Mouse (Mus musculus) spleen, postnatal 14 days (tissue): ENCODE results near the gene Cldn15.

Experiments
- DNase-seq, 2 experiments: peaks; one replicate each; pipeline ENCODE4 v3.0.0; 2021 to 2022; ENCODE audit warnings: low spot score in 2 of 2

Cldn15 gene

DNA sequence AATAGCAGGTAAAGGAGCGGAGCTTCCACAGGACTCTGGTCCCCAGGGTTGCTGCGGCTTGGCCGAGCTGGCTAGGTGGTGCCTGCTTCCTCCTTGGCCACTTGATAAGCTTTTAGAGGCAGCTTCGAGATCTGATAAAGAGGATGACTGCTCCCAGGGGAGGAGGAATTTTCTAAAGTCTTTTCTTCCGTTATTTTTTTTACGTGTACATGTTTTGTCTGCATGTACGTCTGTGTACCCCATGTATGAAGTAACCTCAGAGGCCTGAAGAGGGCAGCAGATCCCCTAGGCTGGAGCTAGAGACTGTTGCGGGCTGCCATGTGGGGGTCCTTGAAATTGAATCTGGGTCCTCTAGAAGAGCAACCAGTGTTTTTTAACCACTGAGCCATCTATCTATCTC, 14.6 kb downstream of the Cldn15 start:
- no peak for DNase-seq

DNA sequence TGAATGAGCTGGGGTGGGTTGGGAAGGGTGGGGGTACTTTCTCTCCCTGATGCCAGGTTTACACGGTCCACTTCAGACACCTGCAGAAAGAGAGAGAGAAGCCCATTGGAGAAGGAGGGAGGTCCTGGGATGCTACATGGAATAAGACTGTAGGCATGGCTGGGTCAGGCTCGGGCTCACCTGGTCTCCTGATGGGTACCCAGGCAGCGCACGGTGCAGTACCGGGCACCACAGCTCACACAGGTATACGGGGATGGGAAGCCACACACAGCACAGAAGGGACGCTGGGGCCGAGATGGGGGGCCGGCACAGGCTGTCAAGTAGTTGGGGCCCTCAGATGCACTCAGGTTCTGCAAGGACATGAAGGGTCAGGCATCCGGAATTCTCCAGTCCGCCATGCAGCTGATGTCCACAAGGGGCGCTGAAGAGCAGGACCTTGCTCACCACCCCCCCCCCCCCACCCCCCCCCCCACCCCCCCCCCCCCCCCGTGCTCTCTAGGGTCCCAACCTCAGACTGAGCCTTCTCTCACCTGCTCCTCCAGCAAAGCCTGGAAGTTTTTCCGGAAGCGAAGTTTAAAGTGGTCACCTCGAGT, 16.0 kb downstream of the Cldn15 start:
- peak in 1 of 2 experiments; percentile 46 for DNase-seq

DNA sequence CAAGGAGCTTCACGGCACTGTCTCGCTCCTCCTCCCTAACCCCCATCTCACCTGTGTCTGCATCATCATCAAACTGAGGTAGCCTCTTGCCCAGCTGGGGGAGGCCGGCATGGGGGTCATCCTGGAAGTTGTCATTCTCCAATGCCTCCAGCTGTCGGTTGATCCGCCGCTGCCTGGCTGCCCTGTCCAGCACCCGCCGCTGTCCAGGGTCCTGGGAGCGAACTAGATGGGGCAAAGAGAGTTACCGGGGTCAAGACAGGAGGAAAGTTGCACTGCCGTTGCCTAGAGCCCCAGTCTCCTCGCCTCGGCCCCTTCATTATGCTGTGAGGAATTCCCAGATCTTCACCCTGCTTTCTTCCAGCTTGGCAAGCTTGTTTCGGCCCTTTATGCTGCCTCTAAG, 18.4 kb downstream of the Cldn15 start:
- no peak for DNase-seq

DNA sequence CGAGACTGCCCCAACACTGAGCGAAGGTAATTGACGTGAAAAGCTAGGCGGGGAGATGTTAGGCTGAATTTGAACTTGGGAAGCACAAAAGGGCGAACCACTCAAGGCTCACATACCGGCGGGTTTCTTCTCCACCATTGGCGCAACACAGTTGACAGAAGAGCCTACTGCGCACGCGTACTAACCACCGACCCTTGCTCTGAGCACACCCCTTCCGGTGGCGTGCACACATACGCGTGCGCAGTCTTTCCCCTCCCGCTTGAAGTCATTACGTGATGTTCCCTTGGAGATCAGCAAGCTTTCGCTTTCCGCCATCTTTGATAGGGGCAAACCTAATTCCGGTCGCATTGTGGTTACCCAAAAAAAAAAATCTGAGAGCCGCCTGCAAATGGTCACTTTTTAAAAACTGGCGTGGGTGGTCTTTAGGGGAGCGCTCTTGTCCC, 20.3 kb downstream of the Cldn15 start, which contains the start of gene Plod3:
Gene Plod3, plus strand, starts transcription at position 325 of the 443 bp plus-strand sequence.
- peak; percentile 89 to 93 for DNase-seq

DNA sequence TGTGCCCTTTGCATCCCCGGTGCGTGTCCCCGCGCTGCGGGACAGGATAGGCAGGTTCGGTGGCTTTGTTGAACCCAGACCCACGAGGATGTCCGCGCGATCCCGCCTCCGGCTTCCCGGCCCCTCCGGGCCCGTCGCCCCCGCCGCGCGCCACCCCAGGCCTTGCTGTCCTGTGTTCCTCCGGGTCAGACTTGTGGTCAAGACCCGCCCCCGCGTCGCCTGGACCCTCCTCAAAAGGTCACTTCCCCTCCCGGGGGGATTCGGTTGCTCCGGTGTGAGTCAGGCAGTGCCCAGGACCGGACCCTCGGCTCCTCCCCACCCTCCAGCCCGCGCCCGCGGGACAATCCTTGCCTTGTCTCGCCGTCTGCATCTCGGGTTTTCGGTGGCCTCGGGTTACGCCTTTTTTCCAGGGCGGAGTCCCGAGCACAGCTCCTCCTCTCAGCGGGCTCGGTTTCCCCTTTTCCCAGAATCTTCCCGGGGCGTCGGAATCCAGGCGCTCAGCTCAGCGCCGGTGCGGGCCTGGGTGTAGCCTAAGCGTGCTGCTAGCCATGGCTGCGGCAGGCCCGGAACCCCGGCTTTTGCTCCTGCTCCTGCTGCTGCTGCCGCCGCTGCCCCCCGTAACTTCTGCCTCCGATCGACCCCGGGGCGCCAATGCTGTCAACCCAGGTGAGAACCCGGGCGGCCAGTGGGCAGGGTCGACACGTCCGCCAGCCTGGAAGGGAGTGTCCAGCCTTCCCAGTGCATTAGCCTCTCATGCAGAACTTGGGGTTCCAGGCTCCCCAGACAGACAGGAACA, 20.9 kb downstream of the Cldn15 start:
- DNase-seq, result peak; percentile 45 to 48

DNA sequence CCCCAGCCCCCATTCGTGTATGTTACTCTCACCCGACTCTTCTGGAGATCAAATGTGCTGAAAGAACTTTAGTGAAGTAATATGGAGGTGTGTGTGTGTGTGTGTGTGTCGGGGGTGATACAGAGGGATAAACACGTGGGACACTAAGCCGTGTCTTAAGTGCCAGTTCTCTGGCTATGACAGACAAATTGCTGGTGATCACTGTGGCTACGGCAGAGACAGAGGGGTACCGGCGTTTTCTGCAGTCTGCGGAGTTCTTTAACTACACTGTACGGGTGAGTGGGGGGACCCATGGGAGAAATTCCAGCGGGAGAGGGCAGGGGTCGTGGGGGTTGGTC, 21.5 kb downstream of the Cldn15 start, which contains the start of gene Znhit1:
Gene Znhit1, minus strand, starts transcription at position 88 of the 338 bp plus-strand sequence.
- DNase-seq, result no peak

DNA sequence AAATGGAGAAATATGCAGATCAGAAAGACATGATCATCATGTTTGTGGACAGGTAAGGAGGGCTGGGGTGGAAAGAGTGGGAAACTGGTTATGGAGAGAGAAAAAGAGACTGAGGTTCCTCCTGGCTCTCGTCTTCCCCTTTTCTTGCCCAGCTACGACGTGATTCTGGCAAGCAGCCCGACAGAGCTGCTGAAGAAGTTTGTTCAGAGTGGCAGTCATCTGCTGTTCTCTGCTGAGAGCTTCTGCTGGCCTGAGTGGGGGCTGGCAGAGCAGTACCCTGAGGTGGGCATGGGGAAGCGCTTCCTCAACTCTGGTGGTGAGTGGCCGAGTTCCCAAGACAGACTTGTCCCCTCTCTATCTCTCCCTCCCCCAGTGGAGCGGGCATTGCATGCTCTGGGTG, 22.0 kb downstream of the Cldn15 start:
- no peak for DNase-seq

DNA sequence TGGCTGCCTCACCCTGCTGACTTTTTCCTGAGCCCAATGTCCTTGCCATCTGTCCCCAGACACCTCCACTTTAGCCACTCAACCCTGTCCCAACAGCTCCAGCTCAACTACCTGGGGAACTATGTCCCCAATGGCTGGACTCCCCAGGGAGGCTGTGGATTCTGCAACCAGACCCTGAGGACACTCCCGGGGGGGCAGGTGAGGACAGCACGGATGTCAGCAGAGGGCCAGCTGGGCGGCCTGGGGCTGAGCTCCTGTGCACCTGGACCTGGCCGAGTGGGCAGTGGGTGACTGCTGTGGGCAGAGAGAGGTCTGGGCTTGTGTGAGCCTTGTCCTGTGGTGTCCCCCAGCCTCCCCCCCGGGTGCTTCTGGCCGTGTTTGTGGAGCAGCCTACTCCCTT, 23.4 kb downstream of the Cldn15 start:
- DNase-seq, result no peak

DNA sequence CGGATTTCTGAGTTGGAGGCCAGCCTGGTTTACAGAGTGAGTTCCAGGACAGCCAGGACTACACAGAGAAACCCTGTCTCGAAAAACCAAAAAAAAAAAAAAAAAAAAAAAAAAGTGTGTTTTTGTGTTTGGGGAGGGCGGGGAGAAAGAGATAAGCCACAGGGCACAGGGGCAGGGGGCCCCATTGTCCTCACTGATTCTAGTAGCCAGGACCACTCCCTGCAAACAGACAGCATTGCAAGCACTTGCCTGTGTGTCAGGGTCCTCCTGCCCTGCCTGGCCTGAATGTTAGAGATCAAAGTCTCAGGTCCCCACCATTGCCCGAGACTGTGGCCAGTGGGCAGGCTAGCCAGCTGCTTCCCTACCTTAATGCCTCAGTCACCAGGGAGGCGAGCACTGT, 33.0 kb downstream of the Cldn15 start:
- no peak for DNase-seq

DNA sequence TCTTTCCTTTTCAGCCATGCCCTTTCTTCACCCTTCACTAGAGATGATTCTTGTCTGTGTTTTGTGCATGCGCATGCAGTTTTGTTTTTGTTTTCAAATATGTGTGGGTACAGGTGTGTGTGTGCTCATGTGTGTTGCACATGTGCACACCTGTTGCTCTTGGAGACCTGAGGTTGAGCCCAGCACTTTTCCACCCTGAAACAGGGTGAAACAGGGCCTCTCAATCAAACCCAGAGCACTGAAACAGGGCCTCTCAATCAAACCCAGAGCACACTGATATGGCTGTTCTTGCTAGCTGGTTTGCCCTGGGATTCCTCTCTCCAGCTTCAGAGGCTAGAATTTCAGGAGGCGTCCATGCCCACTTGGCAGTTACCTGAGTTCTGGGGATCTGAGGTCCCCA, 34.2 kb downstream of the Cldn15 start:
- no peak for DNase-seq

DNA sequence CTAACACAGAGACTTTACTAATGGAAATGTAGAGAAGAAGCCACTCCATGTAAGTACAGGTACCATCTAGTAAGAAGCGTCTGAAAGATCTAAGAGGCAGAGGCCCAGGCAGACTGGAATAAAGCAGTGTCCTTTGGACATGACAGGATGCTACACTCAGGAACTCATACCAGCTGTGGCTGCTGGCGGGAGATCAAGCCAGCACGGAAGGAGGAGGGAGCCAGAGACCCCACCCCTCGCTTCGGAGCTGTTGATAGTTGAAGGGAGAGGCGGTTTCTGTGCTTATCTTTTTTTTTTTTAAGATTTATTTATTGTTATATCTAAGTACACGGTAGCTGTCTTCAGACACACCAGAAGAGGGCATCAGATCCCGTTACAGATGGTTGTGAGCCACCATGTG, 40.9 kb downstream of the Cldn15 start:
- no peak for DNase-seq

DNA sequence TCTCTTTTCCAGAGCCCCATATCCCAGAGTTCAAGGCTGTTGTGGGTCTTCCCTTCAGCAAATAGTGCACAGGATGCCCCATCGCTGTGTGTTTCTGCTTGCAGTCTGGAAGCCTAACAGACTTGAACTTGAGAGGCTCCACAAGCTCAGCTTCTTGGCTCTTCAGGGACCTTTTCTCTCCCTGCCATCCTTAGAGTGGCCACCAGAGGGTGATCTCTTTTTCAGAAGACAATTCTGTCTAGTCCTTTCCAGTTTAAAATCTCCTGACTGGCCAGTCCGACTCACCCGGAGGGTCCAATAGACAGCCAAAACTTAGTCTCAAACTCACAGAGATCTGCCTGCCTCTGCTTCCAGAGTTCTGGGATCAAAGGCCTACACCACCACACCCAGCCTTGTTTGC, 43.6 kb downstream of the Cldn15 start:
- DNase-seq, result peak in 1 of 2 experiments; percentile 39

DNA sequence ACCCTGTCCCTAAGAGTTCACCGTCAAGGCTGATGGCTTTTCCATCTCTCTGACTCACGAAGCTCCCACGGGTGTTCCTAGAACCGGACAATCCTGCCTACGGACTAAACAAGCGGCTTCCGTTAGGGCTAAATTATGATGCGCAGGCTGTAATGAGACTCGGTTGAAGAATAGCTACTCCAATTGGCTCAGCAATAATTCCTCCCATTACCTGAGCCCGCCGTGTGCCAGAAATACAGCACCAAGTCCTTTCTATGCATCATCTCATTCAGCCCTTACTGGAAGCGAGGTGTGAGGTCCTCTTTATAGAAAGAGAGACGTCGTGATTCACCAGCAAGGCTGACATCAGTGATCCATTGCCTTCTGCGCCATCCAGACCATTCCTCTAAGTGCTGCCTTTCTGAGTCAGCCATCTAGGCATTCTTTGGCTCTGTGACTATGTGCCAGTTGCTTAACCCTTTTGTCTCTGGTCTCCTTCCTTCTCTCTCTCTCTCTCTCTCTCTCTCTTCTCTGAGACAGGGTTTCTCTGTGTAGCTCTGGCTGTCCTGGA, 46.1 kb downstream of the Cldn15 start:
- no peak for DNase-seq

DNA sequence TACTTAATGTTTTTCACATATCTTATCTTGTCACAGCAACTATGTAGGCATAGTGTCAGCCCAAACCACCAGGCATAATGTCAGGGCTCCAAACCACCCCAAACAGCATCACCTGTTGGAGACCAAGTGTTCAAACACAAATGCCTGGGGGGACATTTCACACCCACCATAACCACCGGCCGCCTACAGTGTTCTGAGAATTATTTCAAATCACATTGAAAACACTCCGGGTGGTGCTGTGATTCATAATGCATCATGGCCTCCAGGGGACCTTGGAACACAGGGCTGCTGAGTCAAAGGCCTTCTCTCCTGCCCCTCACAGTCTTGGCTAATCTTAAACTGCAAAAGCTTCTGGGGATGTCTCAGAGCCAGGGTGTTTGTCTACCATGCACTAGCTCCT, 49.5 kb downstream of the Cldn15 start:
- DNase-seq, result no peak

DNA sequence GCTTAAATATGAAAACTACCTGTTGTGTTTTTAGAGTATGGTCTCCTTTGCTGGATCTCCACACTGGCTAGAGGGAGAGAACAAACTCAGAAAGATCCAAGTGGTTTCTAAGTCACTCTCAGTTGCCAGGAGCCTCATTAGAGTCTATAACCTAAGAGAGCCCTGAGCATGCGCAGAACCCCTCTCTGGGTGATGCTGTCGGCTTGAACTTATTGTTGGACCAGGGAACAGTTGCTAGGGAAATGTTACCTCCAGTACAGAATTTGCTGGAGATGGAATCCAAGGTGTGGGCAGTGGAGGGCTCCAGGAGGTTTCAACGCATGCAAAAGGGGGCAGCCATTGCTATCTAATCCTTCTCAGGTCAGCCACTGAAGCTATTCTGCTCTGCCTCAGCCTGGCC, 57.9 kb downstream of the Cldn15 start:
- DNase-seq, result no peak

DNA sequence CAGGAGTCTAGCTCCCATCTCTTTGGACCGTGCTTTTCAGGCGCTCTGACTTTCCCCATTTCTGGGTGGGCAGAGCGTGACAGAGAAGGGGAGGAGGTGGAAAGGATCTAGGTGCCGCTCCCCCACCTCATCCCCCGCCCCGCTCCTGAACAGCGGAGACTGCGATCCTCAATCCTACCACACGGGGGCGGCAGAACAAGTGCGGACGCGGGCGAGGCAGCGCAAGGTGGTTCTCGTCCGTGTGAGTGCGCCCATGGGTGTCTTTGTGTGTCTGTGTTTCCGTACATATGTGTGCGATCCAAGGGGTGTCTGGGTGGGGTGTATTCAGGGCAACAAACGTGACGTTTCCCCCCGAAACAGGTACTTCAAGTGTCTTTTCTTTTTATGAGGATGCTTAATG, 58.7 kb downstream of the Cldn15 start:
- peak; percentile 58 to 76 for DNase-seq
